Comparison of ENCODE assay signal across 22 mouse cellular contexts in genomic region chr5:23051458-23051857, GRCm38 (mm10).
DNase-seq lines count a peak whose midpoint lies in the region; ATAC-seq and TF ChIP-seq lines count a peak whose summit lies in the region.
"Had no signal": no experiment of that assay in that cellular context is flagged by ENCODE, and none has a peak within 500 bp of the region (broad histone marks: within the 10 kb centered on the region; RNA-seq: fewer than 3 reads in every experiment).

No protein-coding gene starts in this region.

- no peaks in the 10 kb centered on the region for H3K4me1 ChIP-seq in hindbrain, embryonic 11.5 days (replicated peaks; ENCODE audit: control insufficient read depth, insufficient read depth, low read length)
- H3K4me1 ChIP-seq in hindbrain, embryonic 10.5 days (replicated peaks), result no peaks in the 10 kb centered on the region
- peaks cover 8% of the 10 kb centered on the region; the same call in 1 of the 2 replicates for H3K4me1 ChIP-seq in midbrain, embryonic 13.5 days (replicated peaks)
- no peaks in the 10 kb centered on the region for H3K4me1 ChIP-seq in midbrain, postnatal 0 days (ENCODE audit: insufficient read depth, low read length)
- H3K4me1 ChIP-seq in midbrain, embryonic 16.5 days (ENCODE audit: control insufficient read depth, insufficient read depth, low read length), result 0 out of 2 replicates have a peak, but pooled peaks cover 2% of the 10 kb centered on the region
- H3K4me1 ChIP-seq in midbrain, embryonic 10.5 days, result no peaks in the 10 kb centered on the region
- H3K4me1 ChIP-seq: embryonic facial prominence, embryonic 13.5 days; embryonic facial prominence, embryonic 15.5 days; forebrain, embryonic 10.5 days; forebrain, embryonic 12.5 days had no signal

- H3K9me3 ChIP-seq in hindbrain, embryonic 11.5 days (ENCODE audit: control insufficient read depth, low read length), result no peaks in the 10 kb centered on the region
- no peaks in the 10 kb centered on the region for H3K9me3 ChIP-seq in hindbrain, embryonic 10.5 days
- no peaks in the 10 kb centered on the region for H3K9me3 ChIP-seq in midbrain, embryonic 13.5 days
- no peaks in the 10 kb centered on the region for H3K9me3 ChIP-seq in midbrain, postnatal 0 days (ENCODE audit: low read length)
- H3K9me3 ChIP-seq in midbrain, embryonic 16.5 days (replicated peaks; ENCODE audit: control insufficient read depth, low read length, poor library complexity, severe bottlenecking), result no peaks in the 10 kb centered on the region
- H3K9me3 ChIP-seq in midbrain, embryonic 10.5 days (replicated peaks), result no peaks in the 10 kb centered on the region
- H3K9me3 ChIP-seq: embryonic facial prominence, embryonic 13.5 days; embryonic facial prominence, embryonic 15.5 days; forebrain, embryonic 10.5 days; forebrain, embryonic 12.5 days had no signal

- no peak overlapping the region for H3K9ac ChIP-seq in hindbrain, embryonic 11.5 days (ENCODE audit: low read depth, low read length)
- no peak overlapping the region for H3K9ac ChIP-seq in midbrain, embryonic 13.5 days (replicated peaks)
- no peak overlapping the region for H3K9ac ChIP-seq in midbrain, postnatal 0 days (replicated peaks; ENCODE audit: low read length, poor library complexity, severe bottlenecking)
- no peak overlapping the region for H3K9ac ChIP-seq in midbrain, embryonic 16.5 days (ENCODE audit: low read depth, low read length)
- H3K9ac ChIP-seq: embryonic facial prominence, embryonic 13.5 days; embryonic facial prominence, embryonic 15.5 days; forebrain, embryonic 12.5 days had no signal

- no peak overlapping the region for H3K27ac ChIP-seq in hindbrain, embryonic 11.5 days (ENCODE audit: low read depth, low read length)
- H3K27ac ChIP-seq in hindbrain, embryonic 10.5 days, result no peak overlapping the region
- H3K27ac ChIP-seq in midbrain, embryonic 13.5 days, result no peak overlapping the region
- H3K27ac ChIP-seq in midbrain, postnatal 0 days (ENCODE audit: low read depth, low read length), result no peak overlapping the region
- H3K27ac ChIP-seq in midbrain, embryonic 16.5 days (ENCODE audit: low read length), result no peak overlapping the region
- no peak overlapping the region for H3K27ac ChIP-seq in midbrain, embryonic 10.5 days (replicated peaks)
- H3K27ac ChIP-seq: embryonic facial prominence, embryonic 13.5 days; embryonic facial prominence, embryonic 15.5 days; forebrain, embryonic 10.5 days; forebrain, embryonic 12.5 days had no signal

- H3K4me2 ChIP-seq in hindbrain, embryonic 11.5 days (replicated peaks; ENCODE audit: low read depth, low read length), result no peak overlapping the region
- no peak overlapping the region for H3K4me2 ChIP-seq in midbrain, embryonic 13.5 days (replicated peaks)
- no peak overlapping the region for H3K4me2 ChIP-seq in midbrain, postnatal 0 days (ENCODE audit: low read depth, low read length, poor library complexity, severe bottlenecking)
- no peak overlapping the region for H3K4me2 ChIP-seq in midbrain, embryonic 16.5 days (ENCODE audit: low read length)
- H3K4me2 ChIP-seq: embryonic facial prominence, embryonic 13.5 days; embryonic facial prominence, embryonic 15.5 days; forebrain, embryonic 12.5 days had no signal

- DNase-seq in hindbrain, embryonic 11.5 days (ENCODE audit: low spot score), result no peak
- DNase-seq in hindbrain, embryonic 10.5 days (ENCODE audit: low spot score), result no peak
- DNase-seq in midbrain, postnatal 0 days (ENCODE audit: low spot score), result no peak
- DNase-seq in midbrain, embryonic 10.5 days (ENCODE audit: low spot score), result no peak
- DNase-seq: adrenal gland, adult 2 months; adrenal gland, postnatal 10 days; adrenal gland, postnatal 25 days; cerebellum, adult 11 months; cerebellum, adult 18-20 months; cerebellum, adult 8-10 months; cerebellum, adult 9-11 months; cerebellum, postnatal 14 days; cerebellum, postnatal 36 days; embryo, embryonic 11 days had no signal

- ATAC-seq in hindbrain, embryonic 11.5 days (ENCODE audit: low FRiP score), result 0 out of 2 replicates have a peak, but pooled peaks have one; percentile 43
- ATAC-seq in midbrain, embryonic 13.5 days, result peak; percentile 9
- no peak for ATAC-seq in midbrain, postnatal 0 days (ENCODE audit: low FRiP score)
- peak; percentile 17; the same call in 1 of the 2 replicates for ATAC-seq in midbrain, embryonic 16.5 days
- ATAC-seq: forebrain, embryonic 14.5 days had no signal

- H3K27me3 ChIP-seq in hindbrain, embryonic 11.5 days (ENCODE audit: control insufficient read depth, insufficient read depth, low read length), result no peaks in the 10 kb centered on the region
- H3K27me3 ChIP-seq in hindbrain, embryonic 10.5 days (ENCODE audit: insufficient read depth, poor library complexity, severe bottlenecking), result no peaks in the 10 kb centered on the region
- H3K27me3 ChIP-seq in midbrain, embryonic 13.5 days, result no peaks in the 10 kb centered on the region
- no peaks in the 10 kb centered on the region for H3K27me3 ChIP-seq in midbrain, postnatal 0 days (ENCODE audit: insufficient read depth, low read length)
- no peaks in the 10 kb centered on the region for H3K27me3 ChIP-seq in midbrain, embryonic 16.5 days (ENCODE audit: control insufficient read depth, insufficient read depth, low read depth, low read length)
- no peaks in the 10 kb centered on the region for H3K27me3 ChIP-seq in midbrain, embryonic 10.5 days (ENCODE audit: low read depth, poor library complexity, severe bottlenecking)
- H3K27me3 ChIP-seq: embryonic facial prominence, embryonic 13.5 days; embryonic facial prominence, embryonic 15.5 days; forebrain, embryonic 12.5 days had no signal

- no peaks in the 10 kb centered on the region for H3K36me3 ChIP-seq in hindbrain, embryonic 11.5 days (ENCODE audit: control insufficient read depth, insufficient read depth, low read length)
- no peaks in the 10 kb centered on the region for H3K36me3 ChIP-seq in hindbrain, embryonic 10.5 days
- H3K36me3 ChIP-seq in midbrain, embryonic 13.5 days, result no peaks in the 10 kb centered on the region
- no peaks in the 10 kb centered on the region for H3K36me3 ChIP-seq in midbrain, postnatal 0 days (ENCODE audit: insufficient read depth, low read length)
- no peaks in the 10 kb centered on the region for H3K36me3 ChIP-seq in midbrain, embryonic 16.5 days (ENCODE audit: control insufficient read depth, insufficient read depth, low read length)
- H3K36me3 ChIP-seq in midbrain, embryonic 10.5 days, result no peaks in the 10 kb centered on the region
- H3K36me3 ChIP-seq: embryonic facial prominence, embryonic 13.5 days; embryonic facial prominence, embryonic 15.5 days; forebrain, embryonic 10.5 days; forebrain, embryonic 12.5 days had no signal

- no peak overlapping the region for H3K4me3 ChIP-seq in hindbrain, embryonic 11.5 days (ENCODE audit: low read depth, low read length)
- no peak overlapping the region for H3K4me3 ChIP-seq in hindbrain, embryonic 10.5 days
- no peak overlapping the region for H3K4me3 ChIP-seq in midbrain, embryonic 13.5 days (replicated peaks)
- H3K4me3 ChIP-seq in midbrain, postnatal 0 days (ENCODE audit: low read depth, low read length), result no peak overlapping the region
- no peak overlapping the region for H3K4me3 ChIP-seq in midbrain, embryonic 16.5 days (ENCODE audit: low read depth, low read length)
- no peak overlapping the region for H3K4me3 ChIP-seq in midbrain, embryonic 10.5 days
- H3K4me3 ChIP-seq: embryonic facial prominence, embryonic 13.5 days; embryonic facial prominence, embryonic 15.5 days; erythroblast, embryonic 14.5 days; forebrain, embryonic 10.5 days; forebrain, embryonic 12.5 days had no signal

- no peak for TF ChIP-seq CTCF in midbrain, postnatal 0 days (IDR thresholded peaks at IDR 0.05)

- 78% methylated on average over 5 of the region's 5 CpGs for WGBS in hindbrain, embryonic 11.5 days
- 84% methylated on average over 5 of the region's 5 CpGs for WGBS in hindbrain, embryonic 10.5 days
- WGBS in midbrain, embryonic 13.5 days, result 68% methylated on average over 5 of the region's 5 CpGs
- WGBS in midbrain, postnatal 0 days, result 63% methylated on average over 5 of the region's 5 CpGs
- WGBS in midbrain, embryonic 16.5 days, result 63% methylated on average over 5 of the region's 5 CpGs
- 87% methylated on average over 5 of the region's 5 CpGs for WGBS in midbrain, embryonic 10.5 days
